Mouse (Mus musculus) embryonic fibroblast, embryonic 13.5 days (primary cell): ENCODE data around the gene Esr2. TPM values are rescaled to one million over a fixed set of nuclear protein-coding genes. Genes with fewer than 3 reads are reported as not detected.
"Not testable (repeated sequence)": the region's sequence is repeated elsewhere in the genome, so short reads cannot be mapped to it uniquely, and the experiment has no call there.

Source experiments
- H3K27ac ChIP-seq: 2 replicates; pipeline ENCODE4 v1.5.1; 2012; ENCODE audit warnings: low read length, control low read depth, inconsistent platforms; ENCODE audit not compliant: insufficient read depth
- H3K4me1 ChIP-seq: 2 replicates; pipeline ENCODE4 v1.6.1; 2011; ENCODE audit warnings: low read length; ENCODE audit not compliant: control insufficient read depth, insufficient read depth
- H3K4me3 ChIP-seq: 2 replicates; pipeline ENCODE4 v1.5.1; 2011; ENCODE audit warnings: mild to moderate bottlenecking, control low read depth, low read length; ENCODE audit not compliant: insufficient read depth
- CTCF ChIP-seq: IDR thresholded peaks from 2 replicates; pipeline ENCODE4 v1.5.1; 2011; ENCODE audit warnings: mild to moderate bottlenecking, control low read depth, low read length, moderate library complexity, borderline replicate concordance; ENCODE audit not compliant: insufficient read depth
- POLR2A ChIP-seq: IDR thresholded peaks from 2 replicates; pipeline ENCODE4 v1.6.1; 2011; ENCODE audit warnings: low read depth, mild to moderate bottlenecking, control low read depth, low read length, moderate library complexity
- polyA plus RNA-seq: library from polyadenylated mRNA; stranded (reverse); fragments of >200 nt; gene quantifications from 2 replicates; pipeline ENCODE4 v1.2.4, GENCODE M21; 2011; ENCODE audit warnings: low read depth; ENCODE audit not compliant: missing spikeins, insufficient read length

The Esr2 gene
- polyA plus RNA-seq, 1 experiment = 0.37 TPM

- Histone ChIP-seq H3K4me3 (no peak overlapping the region), H3K4me1 (no peaks in the 10 kb centered on the region), H3K27ac (no peak overlapping the region)
- no peak for TF ChIP-seq POLR2A
- no peak for TF ChIP-seq CTCF
Observed at GRCm38 (mm10) chr12:76165641-76166040, 11.4 kb downstream of the Esr2 start.

DNA sequence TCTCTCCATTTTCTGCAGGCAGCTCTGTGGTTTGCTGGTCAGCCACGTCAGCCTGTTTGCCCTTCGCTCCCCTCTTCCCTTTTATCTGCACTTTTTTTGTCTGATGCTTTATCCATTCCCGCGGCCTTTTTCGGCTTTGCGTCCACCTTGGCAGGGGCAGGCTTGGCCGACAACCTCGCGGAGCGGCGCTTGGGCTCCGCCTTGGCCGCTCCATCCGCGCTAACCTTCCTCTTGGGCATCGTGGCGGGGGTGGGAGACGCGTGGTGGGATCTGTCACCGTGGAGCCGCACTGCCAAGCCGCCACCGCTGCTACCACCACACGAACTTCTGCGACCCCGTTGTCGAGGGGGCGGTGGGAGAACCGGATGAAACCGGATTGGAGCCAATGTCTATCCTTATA, 24.7 kb downstream of the Esr2 start:
- not testable (repeated sequence) for H3K27ac ChIP-seq, H3K4me1 ChIP-seq
- 0 out of 2 replicates have a peak overlapping the region, but pooled peaks have one; percentile 16 for H3K4me3 ChIP-seq

- TF ChIP-seq CTCF (no peak), POLR2A (no peak)
- Histone ChIP-seq H3K4me1 (no peaks in the 10 kb centered on the region), H3K27ac (no peak overlapping the region), H3K4me3 (no peak overlapping the region)
Observed at GRCm38 (mm10) chr12:76136701-76137100, 40.4 kb downstream of the Esr2 start.

DNA sequence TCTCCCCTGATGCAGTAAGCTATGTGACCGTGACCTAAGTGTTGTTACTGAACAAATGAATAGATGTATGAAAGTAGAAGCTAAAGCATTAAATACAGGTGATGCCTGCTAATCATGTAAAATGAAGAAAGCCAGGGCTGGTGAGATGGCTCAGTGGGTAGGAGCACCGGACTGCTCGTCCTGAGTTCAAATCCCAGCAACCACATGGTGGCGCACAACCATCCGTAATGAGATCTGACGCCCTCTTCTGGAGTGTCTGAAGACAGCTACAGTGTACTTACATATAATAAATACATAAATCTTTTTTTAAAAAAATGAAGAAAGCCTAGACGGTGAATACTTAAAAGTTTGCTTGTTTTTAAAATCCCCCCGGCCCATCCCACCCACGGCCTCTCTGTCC, 44.0 kb downstream of the Esr2 start:
- H3K4me1 ChIP-seq, H3K27ac ChIP-seq, H3K4me3 ChIP-seq: not testable (repeated sequence)

DNA sequence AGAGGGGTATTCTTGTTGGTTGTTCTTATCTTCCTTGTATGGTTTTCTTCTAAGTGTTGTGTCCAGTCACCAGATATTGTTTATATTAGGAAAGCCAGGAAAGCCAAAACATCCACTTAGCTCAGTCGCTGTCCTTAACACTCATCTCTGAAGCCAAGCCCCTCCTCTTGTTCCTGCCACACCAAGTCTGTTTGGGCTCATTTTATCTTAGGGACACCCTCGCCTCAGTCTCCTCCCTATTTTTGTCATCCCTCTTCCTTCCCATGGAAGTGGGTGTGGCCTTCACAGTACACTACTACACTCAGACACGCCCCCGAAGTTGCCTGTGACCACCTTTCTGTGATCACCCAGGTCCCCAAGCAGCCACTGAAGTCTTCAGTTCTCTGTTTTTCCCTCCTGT, 44.5 kb downstream of the Esr2 start:
- no peak overlapping the region for H3K4me3 ChIP-seq
- TF ChIP-seq CTCF = no peak
- TF ChIP-seq POLR2A = no peak
- H3K4me1 ChIP-seq = no peaks in the 10 kb centered on the region

GRCm38 (mm10) chr12:76130891-76131290, 46.2 kb downstream of the Esr2 start:
- TF ChIP-seq CTCF = no peak
- TF ChIP-seq POLR2A = no peak
- Histone ChIP-seq H3K27ac (no peak overlapping the region), H3K4me1 (no peaks in the 10 kb centered on the region), H3K4me3 (no peak overlapping the region)

More for the DNA sequence above, 44.5 kb downstream of the Esr2 start:
- H3K27ac ChIP-seq = no peak overlapping the region

DNA sequence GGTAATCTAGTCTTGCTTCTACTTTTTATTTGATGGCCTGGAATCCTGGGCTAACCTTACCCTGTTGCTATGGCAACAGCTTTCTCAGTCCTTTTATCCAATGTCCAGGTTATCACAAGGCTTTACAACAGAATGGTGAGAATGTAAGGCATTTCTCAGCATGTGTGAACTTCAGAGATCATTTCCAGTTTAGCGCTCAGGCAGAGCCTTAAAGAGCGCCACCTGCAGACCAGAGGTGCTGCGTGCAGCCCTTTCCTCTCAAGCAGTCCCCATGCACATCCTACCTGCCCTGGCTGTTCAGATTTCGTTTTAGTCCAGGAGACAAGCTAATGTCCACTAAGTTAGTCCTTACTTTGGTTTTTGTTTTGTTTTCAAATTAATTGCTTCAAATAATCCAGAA, 46.8 kb downstream of the Esr2 start:
- no peak overlapping the region for H3K4me3 ChIP-seq
- H3K27ac ChIP-seq = no peak overlapping the region
- no peaks in the 10 kb centered on the region for H3K4me1 ChIP-seq
- TF ChIP-seq CTCF = peak; percentile 48
- no peak for TF ChIP-seq POLR2A

DNA sequence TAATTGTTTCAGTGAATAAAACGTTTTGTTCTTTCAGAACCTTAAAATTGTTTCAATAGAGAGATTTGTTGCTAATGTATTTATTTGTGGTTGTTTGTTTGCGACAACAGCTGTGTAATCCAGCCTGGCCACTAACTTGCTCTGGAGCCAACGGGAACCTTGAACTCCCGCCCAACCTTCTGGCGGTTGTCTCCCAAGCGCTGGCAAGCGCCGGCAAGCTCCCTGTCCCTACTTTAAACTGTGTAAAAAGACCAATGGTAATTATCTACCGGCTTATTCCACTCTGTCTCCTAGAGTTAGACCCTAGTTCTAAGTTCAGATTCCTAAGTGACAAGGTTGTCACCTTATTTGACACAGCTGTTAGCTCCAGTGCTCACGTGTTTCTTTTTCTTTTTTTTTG, 48.2 kb downstream of the Esr2 start:
- no peak overlapping the region for H3K27ac ChIP-seq
- no peak for TF ChIP-seq POLR2A
- no peak for TF ChIP-seq CTCF
- H3K4me3 ChIP-seq = no peak overlapping the region
- no peaks in the 10 kb centered on the region for H3K4me1 ChIP-seq

- no peak for TF ChIP-seq POLR2A
- TF ChIP-seq CTCF = no peak
- Histone ChIP-seq H3K4me1 (no peaks in the 10 kb centered on the region), H3K27ac (no peak overlapping the region), H3K4me3 (no peak overlapping the region)
Observed at GRCm38 (mm10) chr12:76128306-76128705, 48.8 kb downstream of the Esr2 start.

GRCm38 (mm10) chr12:76123223-76123622, 53.8 kb downstream of the Esr2 start:
- no peak overlapping the region for H3K27ac ChIP-seq
- no peaks in the 10 kb centered on the region for H3K4me1 ChIP-seq
- no peak overlapping the region for H3K4me3 ChIP-seq
- no peak for TF ChIP-seq CTCF
- no peak for TF ChIP-seq POLR2A

DNA sequence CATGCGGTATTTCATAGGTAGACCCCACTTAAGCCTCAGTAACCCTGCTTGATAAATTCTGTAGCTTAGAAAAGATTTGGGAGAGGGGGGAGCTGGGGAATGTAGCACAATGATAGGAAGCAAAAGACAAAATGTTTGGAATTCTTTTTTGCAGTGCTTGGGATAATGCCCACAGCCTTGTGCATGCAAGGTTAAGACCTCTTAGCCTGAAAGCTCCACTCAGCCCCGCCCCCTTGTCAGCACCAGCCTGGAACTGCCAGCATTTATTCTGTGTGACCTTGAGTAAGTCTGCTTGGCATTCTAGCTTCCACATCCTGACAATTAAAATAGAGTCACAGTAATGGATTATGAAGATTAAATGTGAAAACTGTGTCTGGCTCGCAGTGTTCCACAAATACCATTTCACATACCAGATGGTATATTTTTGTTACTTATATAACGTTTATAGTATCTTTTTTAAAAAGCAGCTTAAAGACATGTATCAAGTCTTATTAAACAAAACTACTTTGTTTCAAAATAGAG, 59.4 kb downstream of the Esr2 start:
- no peak overlapping the region for H3K4me3 ChIP-seq
- H3K27ac ChIP-seq = no peak overlapping the region
- peaks cover 2% of the 10 kb centered on the region; the same call in 1 of the 2 replicates for H3K4me1 ChIP-seq
- TF ChIP-seq CTCF = no peak
- TF ChIP-seq POLR2A = no peak
